Mouse (Mus musculus) heart, postnatal 10 days (tissue): ENCODE results near the gene 4930470P17Rik. TPM values are rescaled to one million over a fixed set of nuclear protein-coding genes. Genes with fewer than 3 reads are reported as not detected.
"Not testable (repeated sequence)": the region's sequence is repeated elsewhere in the genome, so short reads cannot be mapped to it uniquely, and the experiment has no call there.

Experiments used
- DNase-seq, 2 experiments: peaks; one replicate each; pipeline ENCODE4 v3.0.0; 2021
- intact Hi-C: fragments of 180-260 bp; cut with DNase I; formaldehyde crosslinking; loops from one replicate; pipeline ENCODE4 v1.15.1; 2025
- total RNA-seq, 2 experiments: library from RNA; stranded (reverse); gene quantifications; 2 replicates each; pipeline ENCODE4 v1.2.3; 2021

Gene 4930470P17Rik
- total RNA-seq = not detected

GRCm38 (mm10) chr2:170601917-170602316, at the start of gene 4930470P17Rik:
Gene 4930470P17Rik (minus strand): TSS chr2:170602017.
- intact Hi-C loops = no loop called here
- no peak for DNase-seq

DNA sequence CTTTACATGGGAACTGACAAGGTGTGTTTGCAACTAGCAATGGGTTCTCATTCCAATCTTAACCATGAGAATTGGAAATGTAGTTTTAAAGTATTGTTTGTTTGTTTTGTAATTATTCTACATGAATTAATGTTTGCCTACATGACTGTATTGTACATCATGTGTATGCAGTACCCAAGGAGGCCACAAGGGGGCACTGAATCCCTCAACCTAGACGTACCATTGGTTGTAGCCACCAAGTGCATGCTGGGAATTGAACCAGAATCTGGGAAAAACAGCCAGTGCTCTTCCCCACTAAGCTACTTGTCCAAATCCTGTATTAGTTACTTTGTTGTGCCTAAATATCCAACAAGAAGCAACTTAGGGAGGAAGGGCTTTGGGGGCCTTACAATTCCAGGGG, 49.7 kb upstream of the 4930470P17Rik start:
- intact Hi-C loops = no loop called here
- DNase-seq = no peak

DNA sequence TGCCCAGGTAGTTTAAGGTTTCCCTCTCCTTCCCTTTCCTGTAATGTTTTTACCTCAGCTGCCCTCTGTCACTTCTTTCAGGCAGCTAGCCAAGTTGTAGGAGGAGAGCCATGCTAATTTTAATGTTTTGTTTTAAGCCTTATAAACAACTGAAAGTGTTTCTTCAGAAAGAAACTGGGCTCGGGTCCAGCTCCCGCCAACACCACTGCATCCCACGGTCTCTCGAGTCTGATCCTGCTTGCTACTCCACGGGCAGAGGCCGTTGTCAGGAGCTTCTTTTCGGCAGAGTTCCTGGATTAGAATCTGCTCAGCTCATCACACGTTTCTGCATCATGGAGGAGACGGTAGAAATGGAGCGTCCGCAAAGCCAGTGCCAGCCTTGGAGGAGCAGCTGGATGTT, 46.7 kb upstream of the 4930470P17Rik start:
- peak in 1 of 2 experiments; percentile 7 for DNase-seq
- intact Hi-C loops = no loop called here

- intact Hi-C loops = no loop called here
- no peak for DNase-seq
Measured at GRCm38 (mm10) chr2:170646201-170646600, 44.4 kb upstream of the 4930470P17Rik start.

GRCm38 (mm10) chr2:170642338-170642806, 40.6 kb upstream of the 4930470P17Rik start:
- DNase-seq = no peak
- intact Hi-C loops = no loop called here

DNA sequence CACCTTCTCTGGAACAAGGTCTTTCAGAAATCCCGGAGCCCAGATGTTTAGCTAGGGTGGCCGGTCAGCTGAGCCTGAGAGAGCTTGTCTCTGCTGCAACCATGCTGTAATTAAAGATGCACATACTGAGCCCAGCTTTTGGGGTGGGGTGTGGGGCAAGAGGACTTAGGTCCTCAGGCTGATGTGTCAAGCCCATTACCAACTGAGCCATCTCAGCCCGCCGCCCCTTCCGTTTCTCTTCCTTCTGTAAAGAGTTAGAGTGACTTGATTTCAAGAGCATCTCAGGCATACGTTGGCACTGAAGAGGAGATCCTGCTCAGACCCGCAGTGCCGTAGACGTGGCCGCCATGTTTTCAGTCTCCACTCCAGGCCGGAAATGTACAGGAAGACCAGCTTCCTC, 38.5 kb upstream of the 4930470P17Rik start:
- intact Hi-C loops = no loop called here
- DNase-seq = no peak

- intact Hi-C loops = no loop called here
- no peak for DNase-seq
Measured at GRCm38 (mm10) chr2:170638746-170639145, 36.9 kb upstream of the 4930470P17Rik start.

- no peak for DNase-seq
- intact Hi-C loops = no loop called here
Measured at GRCm38 (mm10) chr2:170632998-170633622, 31.3 kb upstream of the 4930470P17Rik start.

- DNase-seq = no peak
Measured at GRCm38 (mm10) chr2:170632386-170632785, 30.6 kb upstream of the 4930470P17Rik start.

GRCm38 (mm10) chr2:170631375-170631774, 29.6 kb upstream of the 4930470P17Rik start:
- DNase-seq = no peak
- intact Hi-C loops = no loop called here

More at GRCm38 (mm10) chr2:170632386-170632785, 30.6 kb upstream of the 4930470P17Rik start:
- intact Hi-C loops = no loop called here

GRCm38 (mm10) chr2:170630553-170630952, 28.7 kb upstream of the 4930470P17Rik start:
- no peak for DNase-seq
- intact Hi-C loops = no loop called here

DNA sequence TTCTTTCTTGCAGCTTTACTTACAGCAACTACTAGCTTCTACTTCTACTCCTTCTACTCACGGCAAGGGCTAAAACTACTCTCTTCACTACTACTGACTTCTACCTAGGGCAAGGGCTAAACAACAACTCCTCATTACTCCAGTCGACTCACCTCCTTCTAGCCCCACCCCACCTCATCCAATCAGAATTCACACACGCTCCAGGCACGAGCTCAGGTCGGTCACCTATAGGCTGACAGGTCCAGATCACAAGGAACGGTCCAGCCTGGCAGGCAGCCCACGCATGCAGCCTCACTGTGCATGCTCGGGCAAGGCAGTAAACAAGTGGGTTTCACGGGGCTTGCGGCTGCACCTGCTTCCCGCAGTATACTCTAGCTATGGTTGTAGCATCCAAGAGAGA, 26.2 kb upstream of the 4930470P17Rik start:
- intact Hi-C loops, DNase-seq: not testable (repeated sequence)

DNA sequence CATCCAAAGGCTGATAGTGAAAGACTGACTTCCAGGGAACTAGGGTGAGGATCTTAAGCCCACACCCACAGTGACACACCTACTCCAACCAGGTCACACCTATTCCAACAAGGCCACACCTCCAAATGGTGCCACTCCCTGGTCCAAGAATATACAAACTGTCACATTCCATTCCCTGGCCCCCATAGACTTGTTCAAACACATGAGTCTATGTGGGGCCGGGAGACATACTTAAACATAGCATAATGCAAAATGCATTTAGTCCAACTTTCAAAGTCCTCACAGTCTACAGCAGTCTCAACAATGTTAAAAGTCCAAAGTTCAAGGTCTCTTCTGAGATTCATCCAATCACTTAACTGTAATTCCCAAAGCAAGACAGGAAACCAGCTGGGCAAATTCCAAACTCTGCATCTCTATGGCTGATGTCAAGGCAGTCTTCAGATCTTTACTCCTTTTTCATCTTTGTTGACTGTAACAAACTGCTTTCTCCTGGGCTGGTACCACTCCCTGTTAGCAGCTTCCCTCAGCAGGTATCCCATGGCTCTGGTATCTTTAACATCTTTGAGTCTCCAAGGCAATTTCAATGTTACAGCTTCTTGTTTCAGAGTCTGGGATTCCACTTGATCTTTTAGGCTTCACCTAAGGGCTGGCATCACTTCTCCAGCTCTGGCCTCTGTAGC, 22.5 kb upstream of the 4930470P17Rik start:
- DNase-seq, intact Hi-C loops: not testable (repeated sequence)

- DNase-seq = no peak
- intact Hi-C loops = no loop called here
Measured at GRCm38 (mm10) chr2:170622985-170623384, 21.2 kb upstream of the 4930470P17Rik start.

- DNase-seq = no peak
- intact Hi-C loops = no loop called here
Measured at GRCm38 (mm10) chr2:170618862-170619492, 17.2 kb upstream of the 4930470P17Rik start.

GRCm38 (mm10) chr2:170611794-170612193, 10.0 kb upstream of the 4930470P17Rik start:
- DNase-seq, intact Hi-C loops: not testable (repeated sequence)

GRCm38 (mm10) chr2:170601171-170601570, 646 bp downstream of the 4930470P17Rik start:
- no peak for DNase-seq
- intact Hi-C loops = no loop called here

DNA sequence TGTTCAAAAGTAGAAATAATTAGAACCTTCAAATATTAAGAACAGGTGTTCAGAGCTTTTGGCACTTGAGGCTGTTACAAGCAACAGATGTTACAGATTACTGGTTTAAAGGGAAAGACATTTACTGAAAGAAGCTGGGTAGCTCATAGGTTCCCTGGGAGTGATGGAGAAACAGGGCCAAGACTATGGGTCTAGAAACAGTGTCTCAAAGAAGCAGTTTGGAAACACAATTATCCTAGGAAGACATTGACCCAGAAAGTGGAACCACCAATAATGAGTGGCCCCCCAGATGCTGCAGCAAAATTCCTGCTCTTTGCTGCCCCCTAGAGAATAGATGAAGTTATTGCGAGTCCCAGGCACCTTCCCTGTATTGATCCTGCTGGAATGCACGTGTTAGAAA, 4.2 kb downstream of the 4930470P17Rik start:
- intact Hi-C loops = loop anchor here (1.0 kb wide), 1 partner anchor 276 kb away; no protein-coding TSS in a partner anchor
- peak in 1 of 2 experiments; percentile 15 for DNase-seq

DNA sequence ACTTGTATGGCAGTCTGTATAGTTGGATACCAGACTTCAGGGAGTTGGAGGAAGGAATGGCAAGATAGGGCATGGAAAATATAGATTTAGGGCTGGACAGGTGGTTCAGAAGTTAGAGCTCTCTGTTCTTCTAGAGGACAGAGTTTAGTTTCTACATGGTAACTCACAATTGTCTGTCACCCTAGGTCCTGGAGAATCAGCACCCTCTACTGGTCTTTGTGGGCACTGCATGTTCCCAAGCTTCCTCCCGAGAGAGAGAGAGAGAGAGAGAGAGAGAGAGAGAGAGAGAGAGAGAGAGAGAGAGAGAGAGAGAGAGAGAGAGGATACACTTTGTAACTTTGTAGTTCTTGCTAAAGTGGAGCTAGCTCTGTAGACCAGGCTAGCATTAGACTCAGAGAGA, 5.1 kb downstream of the 4930470P17Rik start:
- peak; percentile 69 to 84 for DNase-seq
- intact Hi-C loops = loop anchor here (1.0 kb wide), 2 partner anchors 76 to 277 kb away; no protein-coding TSS in a partner anchor

GRCm38 (mm10) chr2:170592161-170592560, 9.7 kb downstream of the 4930470P17Rik start:
- no peak for DNase-seq

GRCm38 (mm10) chr2:170588369-170588900, 13.4 kb downstream of the 4930470P17Rik start:
- no peak for DNase-seq
- intact Hi-C loops = no loop called here

More at GRCm38 (mm10) chr2:170592161-170592560, 9.7 kb downstream of the 4930470P17Rik start:
- intact Hi-C loops = no loop called here
